Mouse (Mus musculus) lung, adult 2 months (tissue): ENCODE data around the gene Ablim1.

Experiments used
- CTCF ChIP-seq: fragments of 200-500 bp; IDR thresholded peaks from 2 replicates; pipeline ENCODE4 v1.5.1; 2011; ENCODE audit warnings: mild to moderate bottlenecking, low read length, control low read depth; ENCODE audit not compliant: insufficient read depth
- POLR2A ChIP-seq: fragments of 200-500 bp; IDR thresholded peaks from 2 replicates; pipeline ENCODE4 v1.6.1; 2011; ENCODE audit warnings: low read depth, mild to moderate bottlenecking, control low read depth, low read length, borderline replicate concordance; ENCODE audit errors: extremely low read depth

DNA sequence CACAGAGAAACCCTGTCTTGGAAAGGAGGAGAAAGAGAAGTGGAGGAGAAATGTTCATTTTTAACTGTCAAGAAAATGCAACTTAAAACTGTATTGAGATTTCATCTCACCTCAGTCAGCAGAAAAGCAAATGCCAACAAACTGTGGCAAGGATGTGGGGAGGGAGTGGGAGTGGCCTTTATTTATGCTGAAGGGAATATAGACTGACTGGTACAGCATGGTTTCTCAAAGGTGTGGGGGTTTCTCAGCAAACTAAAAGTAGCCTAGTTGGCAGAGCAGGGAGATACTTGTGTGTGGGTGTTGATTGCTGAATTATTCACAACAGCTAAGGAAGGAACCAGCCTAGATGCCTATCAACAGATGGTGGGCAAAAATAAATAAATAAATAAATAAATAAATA lies 13.0 kb upstream of the Ablim1 start:
- TF ChIP-seq CTCF (no peak), POLR2A (no peak)
